Mouse (Mus musculus) CH12.LX (cell line): ENCODE measurements around the gene Smc1b. TPM values are rescaled to one million over a fixed set of nuclear protein-coding genes. Genes with fewer than 3 reads are reported as not detected.

Source experiments
- DNase-seq: peaks from one replicate; pipeline ENCODE4 v3.0.0-alpha.2; 2013; ENCODE audit errors: extremely low read depth
- H3K27ac ChIP-seq: 2 replicates; pipeline ENCODE4 v1.5.1; 2012; ENCODE audit warnings: low read depth, mild to moderate bottlenecking, control low read depth, moderate library complexity; ENCODE audit not compliant: insufficient read depth
- H3K27me3 ChIP-seq: replicated peaks from 2 replicates; pipeline ENCODE3; 2012; ENCODE audit warnings: inconsistent platforms
- H3K36me3 ChIP-seq, 2 experiments: replicated peaks in 1 of 2; 2 replicates each; pipeline versions ENCODE3 to v1.6.1; 2012; ENCODE audit warnings: inconsistent platforms in 1 of 2, low read length in 1 of 2, mild to moderate bottlenecking in 1 of 2, mixed read lengths in 1 of 2, moderate library complexity in 1 of 2; ENCODE audit not compliant: control insufficient read depth in 1 of 2, insufficient read depth in 1 of 2
- H3K4me1 ChIP-seq, 2 experiments: 2 replicates each; pipeline ENCODE4 v1.6.1; 2012; ENCODE audit warnings: inconsistent platforms in 1 of 2, moderate library complexity in 1 of 2; ENCODE audit not compliant: insufficient read depth in 2 of 2, control insufficient read depth in 1 of 2
- H3K4me2 ChIP-seq: 2 replicates; pipeline ENCODE4 v1.6.1; 2012; ENCODE audit warnings: low read depth, mild to moderate bottlenecking, control low read depth; ENCODE audit not compliant: poor library complexity, insufficient read depth, severe bottlenecking
- H3K4me3 ChIP-seq, 3 experiments: fragments of 150-350 bp in 1 of 3; sonication (generic) in 1 of 3; replicated peaks in 1 of 3; 2 replicates each; pipeline versions ENCODE3 to v1.5.1; 2011 to 2012; ENCODE audit warnings: low read depth in 2 of 3, low read length in 2 of 3, mild to moderate bottlenecking in 2 of 3, moderate library complexity in 2 of 3, control low read depth in 1 of 3, improper control_type of control experiment in 1 of 3, inconsistent platforms in 1 of 3, mixed read lengths in 1 of 3; ENCODE audit not compliant: poor library complexity in 1 of 3
- H3K79me2 ChIP-seq: replicated peaks from 2 replicates; pipeline ENCODE4 v1.6.1; 2012; ENCODE audit warnings: mild to moderate bottlenecking, moderate library complexity; ENCODE audit not compliant: control insufficient read depth, poor library complexity, insufficient read depth, severe bottlenecking; ENCODE audit errors: extremely low read depth
- H3K9ac ChIP-seq: 2 replicates; pipeline ENCODE4 v1.6.1; 2012; ENCODE audit warnings: low read depth, mild to moderate bottlenecking, control low read depth, moderate library complexity; ENCODE audit not compliant: insufficient read depth
- H3K9me3 ChIP-seq: replicated peaks from 2 replicates; pipeline ENCODE3; 2012; ENCODE audit warnings: low read length, inconsistent platforms, mixed read lengths
- BHLHE40 ChIP-seq: IDR thresholded peaks from 2 replicates; pipeline ENCODE4 v1.6.1; 2011; ENCODE audit warnings: mild to moderate bottlenecking, low read depth, low read length, improper control_type of control experiment
- CHD2 ChIP-seq: IDR thresholded peaks from 2 replicates; pipeline ENCODE4 v1.6.1; 2011; ENCODE audit warnings: low read length, improper control_type of control experiment
- CTCF ChIP-seq, 2 experiments: IDR thresholded peaks in 1 of 2; conservative IDR thresholded peaks in 1 of 2; 2 replicates each; pipeline ENCODE4 v1.5.1; 2011 to 2012; ENCODE audit warnings: low read depth in 2 of 2, low read length in 2 of 2, improper control_type of control experiment in 1 of 2, inconsistent platforms in 1 of 2, mild to moderate bottlenecking in 1 of 2, moderate library complexity in 1 of 2
- ELF1 ChIP-seq: IDR thresholded peaks from 2 replicates; pipeline ENCODE4 v1.6.1; 2014; ENCODE audit warnings: low read depth, mild to moderate bottlenecking, inconsistent platforms, low read length, improper control_type of control experiment
- ETS1 ChIP-seq: conservative IDR thresholded peaks from 2 replicates; pipeline ENCODE4 v1.6.1; 2012; ENCODE audit warnings: low read depth, mild to moderate bottlenecking, inconsistent platforms, low read length, improper control_type of control experiment, moderate library complexity
- HCFC1 ChIP-seq: IDR thresholded peaks from 2 replicates; pipeline ENCODE4 v1.6.1; 2012; ENCODE audit warnings: low read depth, mild to moderate bottlenecking, inconsistent platforms, low read length, improper control_type of control experiment
- JUN ChIP-seq: IDR thresholded peaks from 2 replicates; pipeline ENCODE4 v1.6.1; 2011; ENCODE audit warnings: low read depth, mild to moderate bottlenecking, low read length, improper control_type of control experiment, moderate library complexity; ENCODE audit not compliant: insufficient read depth
- KAT2A ChIP-seq: IDR thresholded peaks from 2 replicates; pipeline ENCODE4 v1.6.1; 2012; ENCODE audit warnings: low read length, improper control_type of control experiment, inconsistent platforms; ENCODE audit not compliant: insufficient replicate concordance
- MAX ChIP-seq: IDR thresholded peaks from 2 replicates; pipeline ENCODE4 v1.6.1; 2011; ENCODE audit warnings: low read length, improper control_type of control experiment
- MAZ ChIP-seq: IDR thresholded peaks from 2 replicates; pipeline ENCODE4 v1.6.1; 2012; ENCODE audit warnings: low read depth, mild to moderate bottlenecking, inconsistent platforms, low read length, improper control_type of control experiment, moderate library complexity
- MXI1 ChIP-seq: IDR thresholded peaks from 2 replicates; pipeline ENCODE4 v1.6.1; 2011; ENCODE audit warnings: mild to moderate bottlenecking, low read depth, low read length, improper control_type of control experiment
- NELFE ChIP-seq: IDR thresholded peaks from 2 replicates; pipeline ENCODE4 v1.6.1; 2011; ENCODE audit warnings: low read depth, low read length, improper control_type of control experiment
- POLR2A ChIP-seq: IDR thresholded peaks from 2 replicates; pipeline ENCODE4 v1.6.1; 2011; ENCODE audit warnings: low read depth, mild to moderate bottlenecking, improper control_type of control experiment, low read length
- POLR2AphosphoS2 ChIP-seq: IDR thresholded peaks from 2 replicates; pipeline ENCODE4 v1.6.1; 2011; ENCODE audit warnings: low read depth, low read length, improper control_type of control experiment
- RAD21 ChIP-seq: IDR thresholded peaks from 2 replicates; pipeline ENCODE4 v1.6.1; 2011; ENCODE audit warnings: low read depth, mild to moderate bottlenecking, low read length, improper control_type of control experiment, moderate library complexity
- RCOR1 ChIP-seq: conservative IDR thresholded peaks from 2 replicates; pipeline ENCODE4 v1.6.1; 2012; ENCODE audit warnings: low read depth, mild to moderate bottlenecking, inconsistent platforms, low read length, improper control_type of control experiment
- SIN3A ChIP-seq: IDR thresholded peaks from 2 replicates; pipeline ENCODE4 v1.6.1; 2012; ENCODE audit warnings: low read length, improper control_type of control experiment, inconsistent platforms
- TCF12 ChIP-seq: IDR thresholded peaks from 2 replicates; pipeline ENCODE4 v1.6.1; 2014; ENCODE audit warnings: low read depth, mild to moderate bottlenecking, inconsistent platforms, low read length, improper control_type of control experiment
- USF1 ChIP-seq: IDR thresholded peaks from 2 replicates; pipeline ENCODE4 v1.6.1; 2014; ENCODE audit warnings: low read depth, mild to moderate bottlenecking, inconsistent platforms, low read length, improper control_type of control experiment
- ZC3H11A ChIP-seq: IDR thresholded peaks from 2 replicates; pipeline ENCODE4 v1.6.1; 2012; ENCODE audit warnings: low read depth, mild to moderate bottlenecking, inconsistent platforms, low read length, improper control_type of control experiment
- ZKSCAN1 ChIP-seq: IDR thresholded peaks from 2 replicates; pipeline ENCODE4 v1.6.1; 2012; ENCODE audit warnings: low read depth, inconsistent platforms, low read length, improper control_type of control experiment, borderline replicate concordance
- ZNF384 ChIP-seq: IDR thresholded peaks from 2 replicates; pipeline ENCODE4 v1.6.1; 2012; ENCODE audit warnings: low read depth, low read length, improper control_type of control experiment, inconsistent platforms
- dilution Hi-C: fragments of 300-500 bp; cut with MboI; formaldehyde crosslinking; loops from 2 replicates; pipeline ENCODE4 v1.14.3; 2020; ENCODE audit warnings: low sequenced_read_pairs; ENCODE audit not compliant: extremely low pct_unique_long_range_greater_than_20kb, extremely low pct_ligation_motif_present
- in situ Hi-C: fragments of 300-500 bp; cut with MboI; formaldehyde crosslinking; loops from 3 replicates; pipeline ENCODE4 v1.14.3; 2019; ENCODE audit warnings: low sequenced_read_pairs, low pct_ligation_motif_present, low pct_unique_long_range_greater_than_20kb, mixed read lengths
- polyA plus RNA-seq: library from polyadenylated mRNA; unstranded; fragments of >175 nt; gene quantifications from 2 replicates; pipeline ENCODE4 v1.2.1, GENCODE M21; 2012; ENCODE audit warnings: low read depth; ENCODE audit not compliant: insufficient read length
- total RNA-seq, 2 experiments: library from RNA; depleted of rRNA; stranded (reverse); fragments of 300-350 nt in 1 of 2; fragments of >200 nt in 1 of 2; gene quantifications; 2 replicates each; pipeline ENCODE4 v1.2.3; 2012 to 2014

Gene Smc1b
- total and polyA plus RNA-seq, 3 experiments, result not detected

GRCm38 (mm10) chr15:85054098-85054497 is 77.7 kb downstream of the Smc1b start:
- in situ Hi-C loops, result no loop called here
- H3K36me3 ChIP-seq, result peaks cover 29 to 76% of the 10 kb centered on the region in 2 experiments

GRCm38 (mm10) chr15:85049758-85050157 is 82.0 kb downstream of the Smc1b start:
- no peaks in the 10 kb centered on the region for H3K9me3 ChIP-seq
- dilution Hi-C loops, result no loop called here
- no peak overlapping the region for H3K27ac ChIP-seq
- H3K9ac ChIP-seq, result no peak overlapping the region
- no peaks in the 10 kb centered on the region for H3K79me2 ChIP-seq
- DNase-seq, result no peak
- H3K36me3 ChIP-seq, result peaks cover 40 to 86% of the 10 kb centered on the region in 2 experiments
- H3K4me2 ChIP-seq, result no peak overlapping the region
- H3K4me1 ChIP-seq, result no peaks in the 10 kb centered on the region; a peak in 1 of 4 replicates
- H3K27me3 ChIP-seq, result no peaks in the 10 kb centered on the region
- in situ Hi-C loops, result no loop called here
- no peak for TF ChIP-seq CTCF (conservative IDR thresholded peaks at IDR 0.05 in 1 of 2, IDR thresholded peaks at IDR 0.05 in 1 of 2; ENCODE audit: low read depth in 2 of 2, low read length in 2 of 2)
- TF ChIP-seq ETS1, result no peak
- TF ChIP-seq, all 38 proteins: peak for 0
- no peak overlapping the region for H3K4me3 ChIP-seq

More at GRCm38 (mm10) chr15:85054098-85054497, 77.7 kb downstream of the Smc1b start:
- Histone ChIP-seq H3K79me2 (no peaks in the 10 kb centered on the region), H3K4me1 (no peaks in the 10 kb centered on the region), H3K9me3 (no peaks in the 10 kb centered on the region), H3K27ac (no peak overlapping the region), H3K4me3 (no peak overlapping the region), H3K4me2 (no peak overlapping the region), H3K9ac (no peak overlapping the region), H3K27me3 (no peaks in the 10 kb centered on the region)
- dilution Hi-C loops, result no loop called here
- TF ChIP-seq ZNF384 (no peak), RAD21 (no peak), TCF12 (no peak), CHD2 (no peak), BHLHE40 (no peak), USF1 (no peak), SIN3A (no peak), MXI1 (no peak), ZKSCAN1 (no peak), NELFE (no peak), POLR2AphosphoS2 (no peak), RCOR1 (no peak), JUN (no peak), ELF1 (no peak), POLR2A (no peak), MAZ (no peak), ZC3H11A (no peak), MAX (no peak), HCFC1 (no peak), KAT2A (no peak)
- no peak for DNase-seq
